Mouse (Mus musculus): ENCODE measurements around the gene Meis2. TPM values are rescaled to one million over a fixed set of nuclear protein-coding genes. Genes with fewer than 3 reads are reported as not detected.

The Meis2 gene
- polyA plus RNA-seq, 1 experiment from 2014 or later = 13.1 TPM

- no peak for TF ChIP-seq CTCF (IDR thresholded peaks at IDR 0.05; ENCODE audit: low read depth)
- H3K4me3 ChIP-seq (ENCODE audit: low read depth, low read length) = peak overlapping the region; percentile 48
- no peaks in the 10 kb centered on the region for H3K9me3 ChIP-seq (ENCODE audit: control insufficient read depth)
- H3K36me3 ChIP-seq (ENCODE audit: control insufficient read depth, insufficient read depth) = no peaks in the 10 kb centered on the region
- ATAC-seq = no peak
- no peaks in the 10 kb centered on the region for H3K4me1 ChIP-seq (replicated peaks; ENCODE audit: control insufficient read depth, insufficient read depth, low read length)
- H3K4me2 ChIP-seq (replicated peaks; ENCODE audit: low read depth) = peak overlapping the region; percentile 75
- H3K9ac ChIP-seq (ENCODE audit: low read depth, low read length) = peak overlapping the region; percentile 35
- H3K27me3 ChIP-seq (replicated peaks; ENCODE audit: control insufficient read depth, insufficient read depth, low read length) = peaks cover 61% of the 10 kb centered on the region
- 24% methylated on average over 8 of the region's 8 CpGs for WGBS
- H3K27ac ChIP-seq (ENCODE audit: low read depth, low read length) = no peak overlapping the region
These were observed 4.0 kb upstream of the Meis2 start for GRCm38 (mm10) chr2:116069451-116070225.

- Histone ChIP-seq H3K27me3 (replicated peaks; ENCODE audit: control insufficient read depth, insufficient read depth, low read length) (peaks cover 55% of the 10 kb centered on the region), H3K9ac (ENCODE audit: low read depth, low read length) (peak overlapping the region; percentile 54), H3K4me2 (replicated peaks; ENCODE audit: low read depth) (peak overlapping the region; percentile 75), H3K36me3 (ENCODE audit: control insufficient read depth, insufficient read depth) (no peaks in the 10 kb centered on the region), H3K4me1 (replicated peaks; ENCODE audit: control insufficient read depth, insufficient read depth, low read length) (no peaks in the 10 kb centered on the region), H3K9me3 (ENCODE audit: control insufficient read depth) (no peaks in the 10 kb centered on the region), H3K4me3 (ENCODE audit: low read depth, low read length) (peak overlapping the region; percentile 48), H3K27ac (ENCODE audit: low read depth, low read length) (no peak overlapping the region)
- 21% methylated on average over 7 of the region's 7 CpGs for WGBS
- no peak for TF ChIP-seq CTCF (IDR thresholded peaks at IDR 0.05; ENCODE audit: low read depth)
- no peak for ATAC-seq
These were observed 3.3 kb upstream of the Meis2 start for GRCm38 (mm10) chr2:116068901-116069300.

GRCm38 (mm10) chr2:116068461-116068860, 2.8 kb upstream of the Meis2 start:
- Histone ChIP-seq H3K27me3 (replicated peaks; ENCODE audit: control insufficient read depth, insufficient read depth, low read length) (peaks cover 50% of the 10 kb centered on the region), H3K4me3 (ENCODE audit: low read depth, low read length) (peak overlapping the region; percentile 48), H3K27ac (ENCODE audit: low read depth, low read length) (no peak overlapping the region), H3K36me3 (ENCODE audit: control insufficient read depth, insufficient read depth) (no peaks in the 10 kb centered on the region), H3K9ac (ENCODE audit: low read depth, low read length) (0 out of 2 replicates have a peak overlapping the region, but pooled peaks have one; percentile 54), H3K4me1 (replicated peaks; ENCODE audit: control insufficient read depth, insufficient read depth, low read length) (no peaks in the 10 kb centered on the region), H3K4me2 (replicated peaks; ENCODE audit: low read depth) (peak overlapping the region; percentile 75), H3K9me3 (ENCODE audit: control insufficient read depth) (no peaks in the 10 kb centered on the region)
- TF ChIP-seq CTCF (IDR thresholded peaks at IDR 0.05; ENCODE audit: low read depth) = no peak
- WGBS = 17% methylated on average over 11 of the region's 11 CpGs
- ATAC-seq = no peak

- H3K36me3 ChIP-seq (ENCODE audit: control insufficient read depth, insufficient read depth) = no peaks in the 10 kb centered on the region
- peak overlapping the region; percentile 75 for H3K4me2 ChIP-seq (replicated peaks; ENCODE audit: low read depth)
- peak overlapping the region; percentile 54 for H3K9ac ChIP-seq (ENCODE audit: low read depth, low read length)
- H3K27me3 ChIP-seq (replicated peaks; ENCODE audit: control insufficient read depth, insufficient read depth, low read length) = peaks cover 45% of the 10 kb centered on the region
- no peak for ATAC-seq
- H3K4me3 ChIP-seq (ENCODE audit: low read depth, low read length) = peak overlapping the region; percentile 48
- peak overlapping the region; percentile 64; the same call in 1 of the 2 replicates for H3K27ac ChIP-seq (ENCODE audit: low read depth, low read length)
- no peak for TF ChIP-seq CTCF (IDR thresholded peaks at IDR 0.05; ENCODE audit: low read depth)
- H3K9me3 ChIP-seq (ENCODE audit: control insufficient read depth) = no peaks in the 10 kb centered on the region
- H3K4me1 ChIP-seq (replicated peaks; ENCODE audit: control insufficient read depth, insufficient read depth, low read length) = no peaks in the 10 kb centered on the region
- WGBS = 4% methylated on average over 15 of the region's 15 CpGs
These were observed 2.1 kb upstream of the Meis2 start for GRCm38 (mm10) chr2:116067711-116068110.

GRCm38 (mm10) chr2:116067065-116067497, 1.4 kb upstream of the Meis2 start:
- H3K9me3 ChIP-seq (ENCODE audit: control insufficient read depth) = no peaks in the 10 kb centered on the region
- WGBS = 0% methylated on average over 26 of the region's 27 CpGs
- TF ChIP-seq CTCF (IDR thresholded peaks at IDR 0.05; ENCODE audit: low read depth) = peak; percentile 22; the same call in 1 of the 2 replicates
- peak overlapping the region; percentile 48 for H3K4me3 ChIP-seq (ENCODE audit: low read depth, low read length)
- peak overlapping the region; percentile 75 for H3K4me2 ChIP-seq (replicated peaks; ENCODE audit: low read depth)
- ATAC-seq = peak; percentile 58
- H3K4me1 ChIP-seq (replicated peaks; ENCODE audit: control insufficient read depth, insufficient read depth, low read length) = no peaks in the 10 kb centered on the region
- H3K27me3 ChIP-seq (replicated peaks; ENCODE audit: control insufficient read depth, insufficient read depth, low read length) = peaks cover 39% of the 10 kb centered on the region
- H3K9ac ChIP-seq (ENCODE audit: low read depth, low read length) = peak overlapping the region; percentile 56
- peak overlapping the region; percentile 67 for H3K27ac ChIP-seq (ENCODE audit: low read depth, low read length)
- no peaks in the 10 kb centered on the region for H3K36me3 ChIP-seq (ENCODE audit: control insufficient read depth, insufficient read depth)

- no peak for ATAC-seq
- Histone ChIP-seq H3K4me2 (replicated peaks; ENCODE audit: low read depth) (peak overlapping the region; percentile 75), H3K27me3 (replicated peaks; ENCODE audit: control insufficient read depth, insufficient read depth, low read length) (peaks cover 33% of the 10 kb centered on the region), H3K36me3 (ENCODE audit: control insufficient read depth, insufficient read depth) (no peaks in the 10 kb centered on the region), H3K4me1 (replicated peaks; ENCODE audit: control insufficient read depth, insufficient read depth, low read length) (no peaks in the 10 kb centered on the region), H3K27ac (ENCODE audit: low read depth, low read length) (peak overlapping the region; percentile 67), H3K4me3 (ENCODE audit: low read depth, low read length) (peak overlapping the region; percentile 48), H3K9ac (ENCODE audit: low read depth, low read length) (peak overlapping the region; percentile 56), H3K9me3 (ENCODE audit: control insufficient read depth) (no peaks in the 10 kb centered on the region)
- TF ChIP-seq CTCF (IDR thresholded peaks at IDR 0.05; ENCODE audit: low read depth) = no peak
- 1% methylated on average over 36 of the region's 36 CpGs for WGBS
These were observed 660 bp upstream of the Meis2 start for GRCm38 (mm10) chr2:116066057-116066941.
